Mouse (Mus musculus) forebrain, postnatal 0 days (tissue): Measurements from ENCODE around the gene Urad. TPM values are rescaled to one million over a fixed set of nuclear protein-coding genes. Genes with fewer than 3 reads are reported as not detected.

ENCODE experiments used
- ATAC-seq: fragments of 200-750 bp; cut with Nextera tagmentation; 2 replicates; pipeline ENCODE4 v1.8.0; 2017; ENCODE audit warnings: mild to moderate bottlenecking, moderate library complexity
- DNase-seq: peaks from one replicate; pipeline ENCODE4 v3.0.0-alpha.2; 2015
- H3K27ac ChIP-seq: fragments of 300-500 bp; sonication (generic); 2 replicates; pipeline ENCODE4 v1.5.1; 2014; ENCODE audit warnings: low read depth, mild to moderate bottlenecking, antibody characterized with exemption, low read length, moderate library complexity, mixed read lengths
- H3K27me3 ChIP-seq: fragments of 300-500 bp; sonication (generic); 2 replicates; pipeline ENCODE4 v1.6.1; 2014; ENCODE audit warnings: mild to moderate bottlenecking, low read length, mixed read lengths; ENCODE audit not compliant: insufficient read depth
- H3K36me3 ChIP-seq: fragments of 300-500 bp; sonication (generic); 2 replicates; pipeline ENCODE4 v1.6.1; 2014; ENCODE audit warnings: mild to moderate bottlenecking, moderate library complexity; ENCODE audit not compliant: insufficient read depth
- H3K4me1 ChIP-seq: fragments of 300-500 bp; sonication (generic); 2 replicates; pipeline ENCODE4 v1.6.1; 2014; ENCODE audit warnings: antibody characterized with exemption; ENCODE audit not compliant: insufficient read depth
- H3K4me2 ChIP-seq: fragments of 300-500 bp; sonication (generic); 2 replicates; pipeline ENCODE4 v1.6.1; 2014; ENCODE audit warnings: low read depth, mild to moderate bottlenecking, moderate library complexity
- H3K4me3 ChIP-seq: fragments of 300-500 bp; sonication (generic); 2 replicates; pipeline ENCODE4 v1.5.1; 2014; ENCODE audit warnings: low read depth, low read length, mixed read lengths
- H3K9ac ChIP-seq: fragments of 300-500 bp; sonication (generic); 2 replicates; pipeline ENCODE4 v1.6.1; 2014; ENCODE audit warnings: mild to moderate bottlenecking
- H3K9me3 ChIP-seq: fragments of 300-500 bp; sonication (generic); 2 replicates; pipeline ENCODE4 v1.6.1; 2016; ENCODE audit warnings: low read length
- CTCF ChIP-seq: sonication (generic); IDR thresholded peaks from 2 replicates; pipeline ENCODE4 v1.5.1; 2016; ENCODE audit warnings: antibody characterized with exemption, control low read depth, low read depth
- WGBS: fragments of 180-500 bp; shearing (Covaris S2); extraction: QIAGEN DNeasy Blood & Tissue Kit; methylation state at CpG from one replicate; pipeline ENCODE4 v1.1.7; 2014; 5-methylcytosine and 5-hydroxymethylcytosine counted together
- polyA plus RNA-seq: library from polyadenylated mRNA; unstranded; fragments of >200 nt; fragmentation: Nextera tagmentation; extraction: Ambion mirVana; gene quantifications from 2 replicates; pipeline ENCODE4 v1.2.1, GENCODE M21; 2015
- total RNA-seq: library from RNA; depleted of rRNA; stranded (reverse); fragments of >200 nt; gene quantifications from 2 replicates; pipeline ENCODE4 v1.2.3, GENCODE M21; 2014

The Urad gene
- total and polyA plus RNA-seq, 2 experiments from 2014 or later = not detected

DNA sequence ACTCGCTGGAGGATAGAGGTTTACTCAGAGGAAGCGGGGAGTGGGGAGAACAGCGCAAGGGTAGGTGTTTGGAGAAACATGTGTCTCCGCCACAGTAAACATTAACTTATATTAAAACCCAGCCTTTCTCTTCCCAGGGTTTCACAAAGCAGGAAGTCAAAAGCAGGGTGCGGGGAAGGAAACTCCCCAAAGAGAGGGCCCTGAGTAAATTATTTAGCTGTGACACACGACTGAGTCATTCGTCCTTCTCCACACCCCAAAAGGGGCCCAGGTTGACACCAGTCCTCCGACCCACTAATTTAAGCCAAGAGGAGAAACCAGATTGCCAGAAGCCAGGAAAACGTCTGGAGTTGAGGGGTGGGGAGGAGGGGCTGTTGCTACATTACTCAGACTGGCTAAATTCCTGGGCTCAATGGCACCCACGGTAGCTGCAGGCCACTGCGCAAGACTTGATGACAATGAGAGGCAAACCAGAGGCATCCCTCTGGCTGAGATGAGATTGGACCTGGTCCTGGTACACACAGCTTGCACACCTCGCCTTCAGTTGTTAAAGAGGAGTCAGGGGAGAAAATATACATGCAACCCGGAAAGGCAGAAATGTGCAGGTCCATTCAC, 29.6 kb downstream of the Urad start:
- Histone ChIP-seq H3K36me3 (no peaks in the 10 kb centered on the region), H3K4me3 (no peak overlapping the region), H3K27ac (no peak overlapping the region), H3K9me3 (no peaks in the 10 kb centered on the region), H3K27me3 (peaks cover 51% of the 10 kb centered on the region), H3K9ac (no peak overlapping the region), H3K4me1 (no peaks in the 10 kb centered on the region), H3K4me2 (no peak overlapping the region)
- DNase-seq = no peak
- TF ChIP-seq CTCF = no peak
- WGBS = 53% methylated on average over 13 of the region's 13 CpGs
- no peak for ATAC-seq

DNA sequence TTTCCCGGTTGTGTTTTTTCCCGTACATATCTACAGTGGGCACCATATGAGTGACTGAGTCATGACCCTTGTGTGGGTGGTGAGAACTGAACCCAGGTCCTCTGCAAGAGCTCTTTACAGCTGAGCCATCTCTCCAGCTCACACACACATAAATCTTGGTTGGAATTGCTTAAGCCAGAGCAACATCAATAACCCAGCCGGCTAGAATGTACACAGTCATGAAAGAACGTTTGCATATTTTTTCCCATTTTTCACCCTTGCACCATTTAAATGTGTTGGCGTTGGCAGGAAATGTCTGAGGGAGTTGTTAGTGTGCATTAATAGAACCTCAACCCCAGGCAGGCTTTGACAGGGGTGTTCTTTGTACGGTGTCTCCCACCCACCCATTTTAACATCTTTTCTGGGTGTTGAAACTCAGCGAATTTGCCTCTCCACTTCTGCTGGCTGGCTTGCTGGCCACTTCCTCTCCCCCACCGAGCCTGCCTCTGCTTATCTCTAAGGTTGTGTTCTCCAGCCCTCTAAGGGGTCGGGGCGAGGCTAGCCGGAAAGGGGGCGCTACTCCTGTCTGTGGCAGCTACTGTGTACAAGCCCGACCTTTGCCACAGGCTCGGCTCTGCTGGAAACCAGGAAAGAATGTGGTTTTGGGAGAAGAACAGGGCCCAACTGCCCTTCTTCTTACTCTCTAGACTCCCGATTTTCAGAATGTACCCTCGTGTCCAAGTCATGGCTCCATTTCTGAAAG, 30.3 kb downstream of the Urad start:
- H3K4me2 ChIP-seq = no peak overlapping the region
- no peaks in the 10 kb centered on the region for H3K9me3 ChIP-seq
- H3K36me3 ChIP-seq = no peaks in the 10 kb centered on the region
- ATAC-seq (no peak), DNase-seq (no peak)
- H3K27me3 ChIP-seq = peaks cover 45% of the 10 kb centered on the region
- no peak overlapping the region for H3K4me3 ChIP-seq
- no peaks in the 10 kb centered on the region for H3K4me1 ChIP-seq
- 41% methylated on average over 16 of the region's 16 CpGs for WGBS
- H3K9ac ChIP-seq = no peak overlapping the region
- no peak for TF ChIP-seq CTCF
- no peak overlapping the region for H3K27ac ChIP-seq

DNA sequence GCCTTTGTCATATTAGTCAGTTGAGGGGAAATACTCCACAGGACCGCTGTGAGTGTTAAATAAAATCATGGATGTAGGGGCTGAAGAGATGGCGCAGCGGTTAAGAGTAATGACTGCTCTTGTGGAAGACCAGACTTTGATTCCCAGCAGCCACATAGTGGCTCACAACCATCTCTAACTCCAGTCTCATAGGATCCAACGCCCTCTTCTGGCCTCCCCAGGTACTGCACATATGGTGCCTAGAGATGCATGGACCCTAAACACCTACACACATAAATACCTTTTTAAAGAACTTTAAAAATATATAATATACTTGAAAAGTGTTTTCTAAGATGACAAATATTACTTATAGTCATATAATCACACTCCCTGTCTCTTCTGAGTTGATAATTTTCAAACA, 37.9 kb downstream of the Urad start:
- Histone ChIP-seq H3K36me3 (no peaks in the 10 kb centered on the region), H3K4me2 (no peak overlapping the region), H3K27me3 (peaks cover 26% of the 10 kb centered on the region), H3K27ac (no peak overlapping the region), H3K9me3 (no peaks in the 10 kb centered on the region), H3K9ac (no peak overlapping the region), H3K4me1 (no peaks in the 10 kb centered on the region), H3K4me3 (no peak overlapping the region)
- TF ChIP-seq CTCF = peak; percentile 16; the same call in 1 of the 2 replicates
- 72% methylated on average over 4 of the region's 4 CpGs for WGBS
- no peak for ATAC-seq
- no peak for DNase-seq

DNA sequence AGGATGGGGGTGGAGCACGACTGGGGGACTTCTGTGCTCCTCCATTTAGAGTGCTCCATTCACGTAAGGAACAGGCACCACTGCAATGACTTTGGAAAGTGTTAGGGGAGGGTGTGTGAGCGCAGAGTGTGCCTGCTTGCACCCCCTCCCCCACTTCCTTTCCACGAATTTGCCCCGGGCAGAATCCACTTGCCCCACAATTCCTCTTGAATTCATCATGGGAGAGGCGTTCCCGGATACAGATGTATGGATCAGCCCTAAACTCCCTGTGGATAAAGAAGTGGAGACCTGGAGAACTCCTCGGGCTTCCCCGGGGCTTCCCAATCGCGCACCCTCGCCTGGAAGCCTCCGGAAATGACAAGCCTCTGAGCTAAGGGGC, 44.7 kb downstream of the Urad start:
- no peak for TF ChIP-seq CTCF
- DNase-seq (no peak), ATAC-seq (no peak)
- peaks cover 77% of the 10 kb centered on the region for H3K27me3 ChIP-seq
- H3K36me3 ChIP-seq = no peaks in the 10 kb centered on the region
- no peaks in the 10 kb centered on the region for H3K9me3 ChIP-seq
- no peak overlapping the region for H3K9ac ChIP-seq
- no peak overlapping the region for H3K4me2 ChIP-seq
- no peak overlapping the region for H3K4me3 ChIP-seq
- no peaks in the 10 kb centered on the region for H3K4me1 ChIP-seq
- WGBS = 1% methylated on average over 13 of the region's 13 CpGs
- no peak overlapping the region for H3K27ac ChIP-seq

DNA sequence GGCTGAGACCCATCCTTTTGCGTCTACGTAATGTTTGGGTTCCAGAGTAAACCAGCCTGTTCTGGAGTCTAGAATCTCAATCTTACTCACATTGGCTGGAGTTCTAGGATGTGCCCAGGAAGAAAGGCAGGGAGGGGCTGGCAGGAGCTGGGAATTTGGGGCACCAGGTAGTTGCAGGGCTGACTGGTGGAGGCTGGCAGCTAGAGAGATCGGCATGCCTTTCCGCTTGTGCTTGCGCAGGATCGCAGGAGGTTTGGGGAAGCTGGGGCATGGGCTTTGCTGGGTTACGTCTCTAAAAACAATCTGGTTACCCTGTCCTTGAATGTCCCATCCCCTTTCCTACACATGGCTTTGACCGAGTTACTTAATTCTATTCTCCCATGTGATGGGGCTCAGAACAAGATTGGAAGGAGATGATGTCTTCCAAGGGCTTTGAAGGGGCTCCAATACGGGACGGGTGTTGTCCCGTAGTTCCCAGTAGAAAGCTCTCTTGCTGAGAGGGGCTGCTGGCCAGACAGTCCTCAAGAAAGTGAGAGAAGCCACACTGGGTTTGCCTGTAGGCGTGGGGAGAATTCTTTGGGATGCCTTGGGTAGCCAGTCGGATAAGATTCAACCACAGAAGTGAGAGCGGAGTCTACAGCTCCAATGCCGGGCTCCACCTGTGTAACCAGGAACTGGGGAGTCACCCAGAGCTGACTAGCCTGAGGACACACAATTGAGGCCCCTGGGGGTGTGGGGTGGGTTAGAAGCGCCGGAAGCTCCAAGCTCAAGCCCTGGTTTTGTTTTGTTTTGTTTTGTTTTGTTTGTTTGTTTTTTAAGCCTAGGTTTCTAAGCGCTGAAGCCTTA, 45.3 kb downstream of the Urad start:
- no peak overlapping the region for H3K4me2 ChIP-seq
- WGBS = 2% methylated on average over 18 of the region's 18 CpGs
- no peak overlapping the region for H3K27ac ChIP-seq
- no peaks in the 10 kb centered on the region for H3K9me3 ChIP-seq
- H3K9ac ChIP-seq = no peak overlapping the region
- TF ChIP-seq CTCF = no peak
- H3K36me3 ChIP-seq = no peaks in the 10 kb centered on the region
- peaks cover 83% of the 10 kb centered on the region for H3K27me3 ChIP-seq
- no peak for ATAC-seq
- no peak for DNase-seq
- H3K4me1 ChIP-seq = no peaks in the 10 kb centered on the region
- H3K4me3 ChIP-seq = no peak overlapping the region

DNA sequence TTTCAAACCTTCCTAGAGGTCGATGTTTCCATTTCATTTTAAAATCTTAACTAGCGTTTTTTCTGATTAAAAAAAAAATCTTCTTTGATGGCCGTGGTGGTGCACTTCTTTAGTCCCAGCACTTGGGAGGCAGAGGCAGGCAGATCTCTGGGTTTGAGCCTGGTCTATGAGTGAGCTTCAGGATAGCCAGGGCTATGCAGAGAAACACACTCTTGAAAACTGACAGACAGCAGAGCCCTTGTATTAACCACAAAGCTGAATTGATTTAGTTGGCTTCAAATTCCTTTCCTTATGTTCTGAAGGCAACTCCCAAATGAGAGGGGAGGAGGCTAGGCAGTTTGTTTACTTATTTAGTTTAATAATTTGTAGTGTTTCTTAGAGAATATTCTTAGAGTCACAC, 46.5 kb downstream of the Urad start:
- H3K9me3 ChIP-seq = no peaks in the 10 kb centered on the region
- DNase-seq (no peak), ATAC-seq (no peak)
- H3K4me1 ChIP-seq = no peaks in the 10 kb centered on the region
- H3K27me3 ChIP-seq = peaks cover 92% of the 10 kb centered on the region
- H3K27ac ChIP-seq = no peak overlapping the region
- no peaks in the 10 kb centered on the region for H3K36me3 ChIP-seq
- WGBS = 13% methylated on average over 3 of the region's 3 CpGs
- H3K4me3 ChIP-seq = no peak overlapping the region
- H3K9ac ChIP-seq = no peak overlapping the region
- no peak for TF ChIP-seq CTCF
- no peak overlapping the region for H3K4me2 ChIP-seq
